Mouse (Mus musculus) forebrain, embryonic 14.5 days (tissue): ENCODE results near the gene Tspan3. TPM values are rescaled to one million over a fixed set of nuclear protein-coding genes. Genes with fewer than 3 reads are reported as not detected.

Source experiments
- ATAC-seq: fragments of 200-750 bp; cut with Nextera tagmentation; 2 replicates; pipeline ENCODE4 v1.8.0; 2017; ENCODE audit warnings: mild to moderate bottlenecking, moderate library complexity
- DNase-seq: peaks from one replicate; pipeline ENCODE4 v3.0.0-alpha.2; 2015; ENCODE audit warnings: low spot score
- H3K27ac ChIP-seq: fragments of 300-500 bp; sonication (generic); 2 replicates; pipeline ENCODE4 v1.5.1; 2014; ENCODE audit warnings: low read depth, mild to moderate bottlenecking, control low read depth, low read length, moderate library complexity
- H3K27me3 ChIP-seq: fragments of 300-500 bp; sonication (generic); replicated peaks from 2 replicates; pipeline ENCODE4 v1.6.1; 2014; ENCODE audit warnings: low read length, control low read depth, mixed read lengths; ENCODE audit not compliant: control insufficient read depth, insufficient read depth
- H3K36me3 ChIP-seq: fragments of 300-500 bp; sonication (generic); 2 replicates; pipeline ENCODE4 v1.6.1; 2014; ENCODE audit warnings: low read length, control low read depth; ENCODE audit not compliant: control insufficient read depth, insufficient read depth
- H3K4me1 ChIP-seq: fragments of 300-500 bp; sonication (generic); 2 replicates; pipeline ENCODE4 v1.6.1; 2014; ENCODE audit warnings: antibody characterized with exemption, low read length, control low read depth; ENCODE audit not compliant: control insufficient read depth, insufficient read depth
- H3K4me2 ChIP-seq: fragments of 300-500 bp; sonication (generic); 2 replicates; pipeline ENCODE4 v1.6.1; 2014; ENCODE audit warnings: mild to moderate bottlenecking, control low read depth, low read length
- H3K4me3 ChIP-seq: fragments of 300-500 bp; sonication (generic); 2 replicates; pipeline ENCODE4 v1.5.1; 2014; ENCODE audit warnings: low read depth, low read length, control low read depth
- H3K9ac ChIP-seq: fragments of 300-500 bp; sonication (generic); 2 replicates; pipeline ENCODE4 v1.6.1; 2014; ENCODE audit warnings: mild to moderate bottlenecking, low read length, control low read depth, moderate library complexity
- H3K9me3 ChIP-seq: fragments of 300-500 bp; sonication (generic); replicated peaks from 2 replicates; pipeline ENCODE4 v1.6.1; 2016; ENCODE audit warnings: low read length, control low read depth, mixed read lengths; ENCODE audit not compliant: control insufficient read depth
- WGBS: fragments of 180-500 bp; shearing (Covaris S2); extraction: QIAGEN DNeasy Blood & Tissue Kit; methylation state at CpG from one replicate; pipeline ENCODE4 v1.1.7; 2014; 5-methylcytosine and 5-hydroxymethylcytosine counted together
- polyA plus RNA-seq: library from polyadenylated mRNA; unstranded; fragments of >200 nt; fragmentation: Nextera tagmentation; extraction: Ambion mirVana; gene quantifications from 2 replicates; pipeline ENCODE4 v1.2.1, GENCODE M21; 2014

Gene Tspan3
- polyA plus RNA-seq = 545 and 577 TPM in 2 replicates

DNA sequence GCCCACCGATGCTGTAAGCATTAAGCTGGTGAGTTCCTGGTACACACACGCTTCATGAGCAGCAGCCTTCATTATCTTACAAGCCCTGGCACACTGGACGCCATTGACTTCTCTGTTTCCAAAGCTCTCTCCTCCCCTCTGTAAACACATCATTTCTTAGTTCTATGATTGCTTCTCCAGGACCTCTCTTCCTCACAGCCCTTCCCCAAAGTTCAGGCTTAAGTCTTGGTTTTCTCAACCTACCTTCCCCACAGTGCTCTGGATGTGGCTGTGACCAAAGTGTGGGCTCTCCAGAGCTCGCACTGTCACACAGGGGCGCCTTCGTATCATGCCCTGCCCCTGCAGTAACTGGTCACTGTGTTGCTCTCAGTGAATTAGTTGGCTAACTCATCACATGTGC, at the start of gene Tspan3:
Gene Tspan3, minus strand, starts transcription at position 101 of the 400 bp plus-strand sequence.
- Histone ChIP-seq H3K4me3 (no peak within 1 kb of the TSS), H3K36me3 (no peaks in the 10 kb centered on the region), H3K27me3 (no peaks in the 10 kb centered on the region), H3K4me2 (no peak within 1 kb of the TSS), H3K4me1 (peaks cover 16% of the 10 kb centered on the region), H3K9ac (no peak within 1 kb of the TSS), H3K27ac (no peak within 1 kb of the TSS), H3K9me3 (no peaks in the 10 kb centered on the region)
- ATAC-seq = no peak
- no peak for DNase-seq
- 93% methylated on average over 6 of the region's 6 CpGs for WGBS

DNA sequence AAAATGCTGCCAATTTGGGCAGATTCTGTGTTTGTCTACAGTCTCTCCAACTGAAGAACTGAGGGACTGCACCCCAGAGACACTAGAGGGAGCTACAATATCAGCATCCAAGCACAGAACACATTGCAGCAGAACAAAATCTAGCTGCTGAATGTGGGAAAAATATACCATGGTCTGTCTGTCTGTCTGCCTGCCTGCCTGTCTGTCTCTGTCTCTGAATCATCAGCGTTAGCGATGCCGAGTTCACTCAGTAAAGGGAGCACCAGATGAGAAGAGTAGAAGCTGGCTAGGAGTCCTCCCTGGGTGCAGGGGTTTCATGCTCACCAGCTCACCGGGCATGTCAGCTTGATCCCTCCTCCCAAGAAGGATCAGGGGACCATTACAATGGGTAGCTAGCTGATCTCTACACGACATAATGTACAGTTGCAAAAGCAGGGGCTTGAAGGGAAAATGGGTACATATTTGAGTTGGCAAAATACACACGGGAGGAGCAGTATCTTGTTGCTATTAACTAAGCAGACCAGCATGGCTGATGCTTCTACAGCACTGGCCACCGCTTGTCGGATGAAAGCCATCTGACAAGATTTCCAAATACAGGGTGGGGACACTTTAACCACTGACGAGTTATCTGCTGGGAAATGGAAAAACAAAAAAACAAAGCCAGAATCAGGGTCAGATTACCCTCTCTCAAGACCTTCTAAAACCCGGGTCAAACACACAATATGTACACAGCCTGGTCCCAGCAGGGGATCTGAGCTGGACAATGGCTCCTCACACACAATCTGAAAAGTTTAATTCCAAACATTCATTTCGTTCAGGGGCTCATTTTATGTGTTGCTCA, 48.4 kb upstream of the Tspan3 start:
- no peaks in the 10 kb centered on the region for H3K9me3 ChIP-seq
- peak overlapping the region; percentile 9; the same call in 1 of the 2 replicates for H3K4me3 ChIP-seq
- H3K27me3 ChIP-seq = no peaks in the 10 kb centered on the region
- H3K4me1 ChIP-seq = 0 out of 2 replicates have a peak, but pooled peaks cover 3% of the 10 kb centered on the region
- peak overlapping the region; percentile 45; the same call in 1 of the 2 replicates for H3K9ac ChIP-seq
- peak; percentile 88 for DNase-seq
- H3K4me2 ChIP-seq = peak overlapping the region; percentile 38
- H3K27ac ChIP-seq = no peak overlapping the region
- no peaks in the 10 kb centered on the region for H3K36me3 ChIP-seq
- peak; percentile 80 for ATAC-seq
- 7% methylated on average over 11 of the region's 11 CpGs for WGBS

DNA sequence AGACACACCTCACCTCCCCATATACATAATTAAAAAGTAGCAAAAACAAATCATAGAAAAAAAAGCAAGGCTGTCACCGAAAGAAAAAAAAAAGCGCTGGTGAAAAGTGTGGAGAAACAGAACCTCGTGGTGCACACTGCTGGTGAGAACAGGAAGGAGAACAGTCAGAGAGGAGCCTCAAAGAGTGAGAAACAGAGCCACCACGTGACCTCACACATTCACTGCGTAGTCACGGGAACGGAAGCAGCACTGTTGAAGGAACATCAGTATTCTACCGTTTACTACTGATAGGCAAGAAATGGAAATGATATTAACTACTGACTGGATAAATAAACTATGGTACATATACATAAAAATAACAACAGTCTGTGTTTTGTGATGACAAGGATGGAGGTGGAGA, 43.5 kb upstream of the Tspan3 start:
- Histone ChIP-seq H3K27ac (no peak overlapping the region), H3K27me3 (no peaks in the 10 kb centered on the region), H3K9me3 (no peaks in the 10 kb centered on the region), H3K9ac (no peak overlapping the region), H3K4me2 (no peak overlapping the region), H3K4me3 (no peak overlapping the region), H3K36me3 (no peaks in the 10 kb centered on the region), H3K4me1 (no peaks in the 10 kb centered on the region)
- DNase-seq (no peak), ATAC-seq (no peak)
- 87% methylated on average over 8 of the region's 8 CpGs for WGBS

DNA sequence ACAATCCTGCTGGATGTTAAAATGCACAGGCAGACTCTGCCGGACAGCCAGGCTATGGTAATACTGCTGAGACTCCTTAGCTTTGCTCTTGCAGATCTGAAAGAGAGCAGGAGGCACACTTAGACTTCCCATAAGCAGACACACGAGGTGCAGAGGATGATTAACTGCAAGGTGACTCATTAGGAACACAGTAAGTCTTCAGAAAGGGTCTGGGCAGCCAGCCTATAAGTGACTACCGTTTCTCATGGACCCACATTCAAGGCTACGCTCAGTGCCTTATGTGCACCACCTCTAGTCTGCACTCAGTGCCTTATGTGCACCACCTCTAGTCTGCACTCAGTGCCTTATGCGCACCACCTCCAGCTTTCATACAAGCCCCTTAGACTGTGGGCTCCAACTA, 42.2 kb upstream of the Tspan3 start:
- no peak for ATAC-seq
- Histone ChIP-seq H3K4me3 (no peak overlapping the region), H3K27ac (no peak overlapping the region), H3K27me3 (no peaks in the 10 kb centered on the region), H3K36me3 (no peaks in the 10 kb centered on the region), H3K4me2 (no peak overlapping the region), H3K9ac (no peak overlapping the region), H3K9me3 (no peaks in the 10 kb centered on the region), H3K4me1 (no peaks in the 10 kb centered on the region)
- no peak for DNase-seq
- WGBS = 86% methylated on average over 5 of the region's 5 CpGs

DNA sequence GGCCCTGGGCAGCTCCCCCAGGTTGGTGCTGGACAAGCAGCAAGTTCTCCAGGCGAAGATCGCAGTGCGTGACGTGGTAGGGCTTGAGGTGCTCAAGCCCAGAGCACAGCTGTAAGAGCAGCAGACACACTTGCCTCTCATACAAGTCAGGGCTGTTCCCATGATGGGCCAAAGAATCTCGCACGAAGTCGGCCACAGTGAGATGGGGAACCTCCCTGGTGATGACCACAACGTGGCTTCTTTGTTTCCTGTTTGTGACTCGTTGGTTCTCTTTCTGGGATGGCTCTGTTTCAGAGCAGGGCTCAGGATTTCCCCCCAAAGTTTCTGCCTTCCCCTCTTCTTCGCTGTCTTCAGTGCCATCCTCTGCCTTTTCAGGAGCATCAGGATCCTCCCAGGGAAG, 41.8 kb upstream of the Tspan3 start:
- 91% methylated on average over 10 of the region's 10 CpGs for WGBS

DNA sequence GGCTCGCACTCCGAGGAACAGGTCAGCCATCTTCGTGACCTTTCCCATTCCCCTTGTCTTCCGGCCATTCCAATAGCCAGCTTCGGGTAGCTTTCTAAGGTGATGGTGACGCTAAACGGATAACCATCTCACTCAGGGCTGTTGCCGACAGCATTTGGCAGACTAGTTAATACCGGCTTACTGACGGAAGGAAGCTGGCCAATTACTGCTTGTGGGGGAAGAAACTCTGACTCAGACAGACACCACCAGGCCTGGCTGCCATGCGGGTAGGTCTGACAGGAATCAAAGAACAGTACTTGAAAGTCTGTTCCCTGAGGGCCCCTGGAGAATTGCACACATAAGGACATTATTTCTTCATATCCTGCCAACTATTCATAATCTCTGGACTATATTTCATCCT, 40.1 kb upstream of the Tspan3 start:
- no peaks in the 10 kb centered on the region for H3K27me3 ChIP-seq
- H3K4me1 ChIP-seq = no peaks in the 10 kb centered on the region
- H3K36me3 ChIP-seq = no peaks in the 10 kb centered on the region
- WGBS = 91% methylated on average over 11 of the region's 11 CpGs
- no peak overlapping the region for H3K4me3 ChIP-seq
- no peak overlapping the region for H3K4me2 ChIP-seq
- DNase-seq (no peak), ATAC-seq (no peak)
- H3K27ac ChIP-seq = no peak overlapping the region
- H3K9ac ChIP-seq = no peak overlapping the region
- no peaks in the 10 kb centered on the region for H3K9me3 ChIP-seq

More for the DNA sequence above, 41.8 kb upstream of the Tspan3 start:
- Histone ChIP-seq H3K27me3 (no peaks in the 10 kb centered on the region), H3K4me3 (no peak overlapping the region), H3K27ac (no peak overlapping the region), H3K36me3 (no peaks in the 10 kb centered on the region), H3K4me2 (no peak overlapping the region), H3K9me3 (no peaks in the 10 kb centered on the region), H3K9ac (no peak overlapping the region), H3K4me1 (no peaks in the 10 kb centered on the region)
- ATAC-seq (no peak), DNase-seq (no peak)

DNA sequence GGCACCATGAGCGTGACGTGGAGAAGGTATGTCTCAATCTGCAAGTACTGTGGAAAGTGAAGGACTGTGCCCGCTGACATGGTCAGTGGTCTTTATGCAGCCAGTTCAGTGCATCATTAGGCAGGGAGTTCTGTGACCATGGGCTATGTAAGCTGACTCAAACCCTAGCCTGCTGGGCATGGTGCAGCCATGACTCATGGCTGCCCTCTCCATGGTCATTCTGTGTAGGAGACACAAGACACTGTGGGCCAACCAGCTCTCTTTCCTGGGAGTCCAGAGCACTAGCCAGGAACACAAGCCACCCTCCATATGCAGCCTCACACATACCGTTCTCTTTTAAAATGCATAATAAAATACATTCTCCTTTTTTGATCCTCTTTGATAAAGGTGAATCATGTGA, 39.0 kb upstream of the Tspan3 start:
- Histone ChIP-seq H3K9ac (no peak overlapping the region), H3K27ac (no peak overlapping the region), H3K4me3 (no peak overlapping the region), H3K9me3 (no peaks in the 10 kb centered on the region), H3K4me2 (no peak overlapping the region), H3K27me3 (no peaks in the 10 kb centered on the region), H3K4me1 (no peaks in the 10 kb centered on the region), H3K36me3 (no peaks in the 10 kb centered on the region)
- 94% methylated on average over 4 of the region's 4 CpGs for WGBS
- ATAC-seq = no peak
- DNase-seq = no peak

DNA sequence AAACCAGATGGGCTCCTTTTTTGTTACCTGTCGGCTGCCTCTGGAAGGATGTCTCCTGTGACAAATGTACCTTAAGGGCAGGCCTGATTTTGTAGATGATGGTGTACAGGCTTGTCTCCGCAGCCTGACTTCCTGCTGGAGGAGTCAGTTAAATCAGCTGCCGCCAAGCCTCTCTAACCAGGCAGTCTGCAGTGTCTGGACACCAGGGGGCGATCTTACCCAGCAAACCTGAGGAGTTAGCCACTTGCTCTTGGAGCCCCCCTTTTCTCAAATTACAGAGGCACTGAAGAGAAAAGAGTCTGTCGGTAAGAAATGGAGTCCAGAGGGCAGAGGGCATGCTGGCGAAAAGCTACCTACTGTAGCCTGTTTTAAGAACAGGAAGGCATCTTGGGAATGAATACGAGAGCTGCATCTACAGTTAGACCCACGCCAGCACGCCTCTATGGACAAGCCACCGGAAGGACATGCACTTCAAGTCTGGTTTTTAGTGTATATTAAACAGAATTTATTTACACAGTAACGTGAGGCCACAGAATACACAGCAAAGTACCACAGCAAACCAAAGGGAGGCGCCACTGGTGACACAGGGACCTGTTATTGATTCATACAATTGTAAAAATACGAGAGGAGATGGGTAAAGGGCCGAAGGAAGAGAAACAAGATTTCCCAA, 35.5 kb upstream of the Tspan3 start:
- H3K9me3 ChIP-seq = no peaks in the 10 kb centered on the region
- no peaks in the 10 kb centered on the region for H3K4me1 ChIP-seq
- WGBS = 47% methylated on average over 14 of the region's 14 CpGs
- H3K4me2 ChIP-seq = no peak overlapping the region
- no peaks in the 10 kb centered on the region for H3K36me3 ChIP-seq
- no peak overlapping the region for H3K4me3 ChIP-seq
- H3K9ac ChIP-seq = no peak overlapping the region
- no peak overlapping the region for H3K27ac ChIP-seq
- no peaks in the 10 kb centered on the region for H3K27me3 ChIP-seq
- peak; percentile 77 for ATAC-seq
- peak; percentile 92 for DNase-seq

DNA sequence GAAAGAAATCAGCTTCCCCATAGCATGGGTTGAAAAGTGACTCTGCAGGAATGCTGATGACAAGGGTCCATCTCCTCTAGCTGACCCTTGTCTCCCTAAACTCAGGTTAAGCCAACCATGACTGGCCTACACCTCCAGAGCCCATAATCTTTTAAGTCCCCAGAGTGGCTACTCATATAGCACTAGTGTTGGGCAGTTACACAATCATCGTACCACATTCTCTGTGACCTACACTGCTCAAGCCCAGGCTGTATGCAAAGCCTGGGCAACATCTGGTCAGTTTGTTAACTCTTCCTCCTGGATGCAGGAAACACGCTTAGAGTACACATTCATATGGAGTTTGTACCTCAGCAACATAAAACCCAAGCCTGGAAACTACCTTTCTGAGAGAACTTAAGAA, 34.9 kb upstream of the Tspan3 start:
- Histone ChIP-seq H3K9ac (no peak overlapping the region), H3K4me1 (no peaks in the 10 kb centered on the region), H3K4me3 (no peak overlapping the region), H3K36me3 (no peaks in the 10 kb centered on the region), H3K4me2 (no peak overlapping the region), H3K27me3 (no peaks in the 10 kb centered on the region), H3K27ac (no peak overlapping the region), H3K9me3 (no peaks in the 10 kb centered on the region)
- ATAC-seq (no peak), DNase-seq (no peak)
- 60% methylated on average over 2 of the region's 2 CpGs for WGBS
